Mouse (Mus musculus): ENCODE data around the gene Pofut2. TPM values are rescaled to one million over a fixed set of nuclear protein-coding genes. Genes with fewer than 3 reads are reported as not detected.

The Pofut2 gene
- polyA plus RNA-seq, 1 experiment = 89.9 TPM

- Histone ChIP-seq H3K27me3 (ENCODE audit: control insufficient read depth, insufficient read depth, insufficient read length) (no peaks in the 10 kb centered on the region), H3K79me2 (ENCODE audit: control insufficient read depth, insufficient read depth) (no peaks in the 10 kb centered on the region), H3K4me2 (ENCODE audit: low read depth) (no peak overlapping the region), H3K4me3 (no peak overlapping the region), H3ac (ENCODE audit: control insufficient read depth, insufficient read length) (no peak overlapping the region), H3K36me3 (ENCODE audit: control insufficient read depth, insufficient read depth) (no peaks in the 10 kb centered on the region)
- TF ChIP-seq TCF12 (IDR thresholded peaks at IDR 0.05; ENCODE audit: insufficient read depth, poor library complexity, severe bottlenecking) (no peak), MYOD1 (IDR thresholded peaks at IDR 0.05; ENCODE audit: control insufficient read depth in 1 of 3, insufficient read length in 2 of 3, low read depth in 2 of 3) (no peak), MAX (IDR thresholded peaks at IDR 0.05; ENCODE audit: low read depth) (no peak), MYOG (IDR thresholded peaks at IDR 0.05; ENCODE audit: control insufficient read depth in 1 of 3, insufficient read depth in 1 of 3, insufficient read length in 2 of 3, low read depth in 2 of 3) (no peak), CEBPB (IDR thresholded peaks at IDR 0.05; ENCODE audit: insufficient read depth, poor library complexity, severe bottlenecking) (peak; percentile 97), E2F4 (IDR thresholded peaks at IDR 0.05; ENCODE audit: insufficient read depth) (no peak)
Observed at GRCm38 (mm10) chr10:77242396-77242795, 16.6 kb upstream of the Pofut2 start.

GRCm38 (mm10) chr10:77242871-77243270 lies 16.1 kb upstream of the Pofut2 start:
- peak; percentile 39 for TF ChIP-seq POLR2AphosphoS2 (IDR thresholded peaks at IDR 0.05; ENCODE audit: insufficient read length, low read depth)
- TF ChIP-seq CEBPB (IDR thresholded peaks at IDR 0.05; ENCODE audit: insufficient read depth, poor library complexity, severe bottlenecking) = peak; percentile 75
- no peak for TF ChIP-seq REST (IDR thresholded peaks at IDR 0.05; ENCODE audit: insufficient read depth, insufficient read length)
- Histone ChIP-seq H3K4me3 (no peak overlapping the region), H3K27me3 (ENCODE audit: control insufficient read depth, insufficient read depth, insufficient read length) (no peaks in the 10 kb centered on the region), H3ac (ENCODE audit: control insufficient read depth, insufficient read length) (no peak overlapping the region), H3K36me3 (ENCODE audit: control insufficient read depth, insufficient read depth) (no peaks in the 10 kb centered on the region), H3K79me2 (ENCODE audit: control insufficient read depth, insufficient read depth) (no peaks in the 10 kb centered on the region), H3K4me2 (ENCODE audit: low read depth) (no peak overlapping the region)

- TF ChIP-seq POLR2A (IDR thresholded peaks at IDR 0.05; ENCODE audit: insufficient read length, low read depth) (no peak), CEBPB (IDR thresholded peaks at IDR 0.05; ENCODE audit: insufficient read depth, poor library complexity, severe bottlenecking) (no peak), POLR2AphosphoS2 (IDR thresholded peaks at IDR 0.05; ENCODE audit: insufficient read length, low read depth) (no peak), REST (IDR thresholded peaks at IDR 0.05; ENCODE audit: insufficient read depth, insufficient read length) (no peak), TCF12 (IDR thresholded peaks at IDR 0.05; ENCODE audit: insufficient read depth, poor library complexity, severe bottlenecking) (no peak), MYOG (IDR thresholded peaks at IDR 0.05; ENCODE audit: control insufficient read depth in 1 of 3, insufficient read depth in 1 of 3, insufficient read length in 2 of 3, low read depth in 2 of 3) (no peak), TCF3 (IDR thresholded peaks at IDR 0.05; ENCODE audit: insufficient read length, low read depth) (no peak), E2F4 (IDR thresholded peaks at IDR 0.05; ENCODE audit: insufficient read depth) (no peak)
- Histone ChIP-seq H3ac (ENCODE audit: control insufficient read depth, insufficient read length) (no peak overlapping the region), H3K36me3 (ENCODE audit: control insufficient read depth, insufficient read depth) (no peaks in the 10 kb centered on the region), H3K4me2 (ENCODE audit: low read depth) (no peak overlapping the region), H3K79me2 (ENCODE audit: control insufficient read depth, insufficient read depth) (no peaks in the 10 kb centered on the region), H3K4me3 (no peak overlapping the region), H3K27me3 (ENCODE audit: control insufficient read depth, insufficient read depth, insufficient read length) (no peaks in the 10 kb centered on the region)
Observed at GRCm38 (mm10) chr10:77243572-77244161, 15.4 kb upstream of the Pofut2 start.

GRCm38 (mm10) chr10:77244777-77245176 lies 14.2 kb upstream of the Pofut2 start:
- no peaks in the 10 kb centered on the region for H3K36me3 ChIP-seq (ENCODE audit: control insufficient read depth, insufficient read depth)
- H3K79me2 ChIP-seq (ENCODE audit: control insufficient read depth, insufficient read depth) = peaks cover 4% of the 10 kb centered on the region
- no peak overlapping the region for H3K4me2 ChIP-seq (ENCODE audit: low read depth)
- H3K27me3 ChIP-seq (ENCODE audit: control insufficient read depth, insufficient read depth, insufficient read length) = no peaks in the 10 kb centered on the region
- no peak overlapping the region for H3K4me3 ChIP-seq
- H3ac ChIP-seq (ENCODE audit: control insufficient read depth, insufficient read length) = no peak overlapping the region
- TF ChIP-seq REST (IDR thresholded peaks at IDR 0.05; ENCODE audit: insufficient read depth, insufficient read length) (no peak), SRF (IDR thresholded peaks at IDR 0.05; ENCODE audit: control insufficient read depth, insufficient read length, low read depth) (no peak), CEBPB (IDR thresholded peaks at IDR 0.05; ENCODE audit: insufficient read depth, poor library complexity, severe bottlenecking) (no peak), POLR2AphosphoS2 (IDR thresholded peaks at IDR 0.05; ENCODE audit: insufficient read length, low read depth) (no peak), TCF3 (IDR thresholded peaks at IDR 0.05; ENCODE audit: insufficient read length, low read depth) (no peak), POLR2A (IDR thresholded peaks at IDR 0.05; ENCODE audit: insufficient read length, low read depth) (no peak), E2F4 (IDR thresholded peaks at IDR 0.05; ENCODE audit: insufficient read depth) (no peak), TCF12 (IDR thresholded peaks at IDR 0.05; ENCODE audit: insufficient read depth, poor library complexity, severe bottlenecking) (no peak), MAX (IDR thresholded peaks at IDR 0.05; ENCODE audit: low read depth) (no peak), MYOG (IDR thresholded peaks at IDR 0.05; ENCODE audit: control insufficient read depth in 1 of 3, insufficient read depth in 1 of 3, insufficient read length in 2 of 3, low read depth in 2 of 3) (peak in 1 of 3 experiments; percentile 48), USF1 (IDR thresholded peaks at IDR 0.05; ENCODE audit: low read depth) (no peak), MYOD1 (IDR thresholded peaks at IDR 0.05; ENCODE audit: control insufficient read depth in 1 of 3, insufficient read length in 2 of 3, low read depth in 2 of 3) (peak in 2 of 3 experiments; percentile 61 to 70)

GRCm38 (mm10) chr10:77247048-77247447 lies 12.0 kb upstream of the Pofut2 start:
- Histone ChIP-seq H3K27me3 (ENCODE audit: control insufficient read depth, insufficient read depth, insufficient read length) (no peaks in the 10 kb centered on the region), H3K4me2 (ENCODE audit: low read depth) (no peak overlapping the region), H3K4me3 (no peak overlapping the region), H3K79me2 (ENCODE audit: control insufficient read depth, insufficient read depth) (peaks cover 24% of the 10 kb centered on the region), H3ac (ENCODE audit: control insufficient read depth, insufficient read length) (no peak overlapping the region), H3K36me3 (ENCODE audit: control insufficient read depth, insufficient read depth) (no peaks in the 10 kb centered on the region)
- TF ChIP-seq SRF (IDR thresholded peaks at IDR 0.05; ENCODE audit: control insufficient read depth, insufficient read length, low read depth) (no peak), MYOG (IDR thresholded peaks at IDR 0.05; ENCODE audit: control insufficient read depth in 1 of 3, insufficient read depth in 1 of 3, insufficient read length in 2 of 3, low read depth in 2 of 3) (no peak), POLR2AphosphoS2 (IDR thresholded peaks at IDR 0.05; ENCODE audit: insufficient read length, low read depth) (no peak), REST (IDR thresholded peaks at IDR 0.05; ENCODE audit: insufficient read depth, insufficient read length) (no peak), TCF3 (IDR thresholded peaks at IDR 0.05; ENCODE audit: insufficient read length, low read depth) (no peak), E2F4 (IDR thresholded peaks at IDR 0.05; ENCODE audit: insufficient read depth) (no peak), CEBPB (IDR thresholded peaks at IDR 0.05; ENCODE audit: insufficient read depth, poor library complexity, severe bottlenecking) (no peak)
